ENCODE assay signal across 9 mouse cellular contexts in genomic region chr13:28690511-28691160, GRCm38 (mm10).
DNase-seq lines count a peak whose midpoint lies in the region; ATAC-seq and TF ChIP-seq lines count a peak whose summit lies in the region.
"Had no signal": no experiment of that assay in that cellular context is flagged by ENCODE, and none has a peak within 500 bp of the region (broad histone marks: within the 10 kb centered on the region; RNA-seq: fewer than 3 reads in every experiment).

No protein-coding gene starts in this region.

- WGBS in kidney, postnatal 0 days: 62% methylated on average over 5 of the region's 5 CpGs
- WGBS in forebrain, embryonic 15.5 days: 33% methylated on average over 5 of the region's 5 CpGs
- WGBS in neural tube, embryonic 11.5 days: 71% methylated on average over 5 of the region's 5 CpGs

- H3K4me1 ChIP-seq in kidney, postnatal 0 days (replicated peaks; ENCODE audit: insufficient read depth, low read length): no peaks in the 10 kb centered on the region
- peaks cover 24% of the 10 kb centered on the region for H3K4me1 ChIP-seq in forebrain, embryonic 15.5 days
- H3K4me1 ChIP-seq in neural tube, embryonic 11.5 days (ENCODE audit: control insufficient read depth, insufficient read depth, low read length): no peaks in the 10 kb centered on the region; the same call in 1 of the 2 replicates

- no peak overlapping the region for H3K4me3 ChIP-seq in kidney, postnatal 0 days (replicated peaks; ENCODE audit: low read depth, low read length)
- no peak overlapping the region for H3K4me3 ChIP-seq in forebrain, embryonic 15.5 days
- no peak overlapping the region for H3K4me3 ChIP-seq in neural tube, embryonic 11.5 days (ENCODE audit: low read depth, low read length)
- H3K4me3 ChIP-seq: erythroblast, embryonic 14.5 days had no signal

- H3K4me2 ChIP-seq in kidney, postnatal 0 days (ENCODE audit: low read length): no peak overlapping the region
- no peak overlapping the region for H3K4me2 ChIP-seq in forebrain, embryonic 15.5 days (replicated peaks)
- H3K4me2 ChIP-seq in neural tube, embryonic 11.5 days (ENCODE audit: low read depth): no peak overlapping the region

- H3K27ac ChIP-seq in kidney, postnatal 0 days: 0 out of 2 replicates have a peak overlapping the region, but pooled peaks have one; percentile 5
- peak overlapping the region; percentile 77 for H3K27ac ChIP-seq in forebrain, embryonic 15.5 days (replicated peaks)
- H3K27ac ChIP-seq in neural tube, embryonic 11.5 days (ENCODE audit: low read depth, low read length): no peak overlapping the region

- H3K27me3 ChIP-seq in kidney, postnatal 0 days (ENCODE audit: insufficient read depth, low read length): no peaks in the 10 kb centered on the region
- no peaks in the 10 kb centered on the region for H3K27me3 ChIP-seq in forebrain, embryonic 15.5 days
- H3K27me3 ChIP-seq in neural tube, embryonic 11.5 days (ENCODE audit: control insufficient read depth, insufficient read depth, low read length): no peaks in the 10 kb centered on the region

- H3K9me3 ChIP-seq in kidney, postnatal 0 days (replicated peaks; ENCODE audit: low read length): no peaks in the 10 kb centered on the region
- no peaks in the 10 kb centered on the region for H3K9me3 ChIP-seq in forebrain, embryonic 15.5 days
- H3K9me3 ChIP-seq in neural tube, embryonic 11.5 days (ENCODE audit: control insufficient read depth, low read length): no peaks in the 10 kb centered on the region

- H3K36me3 ChIP-seq in kidney, postnatal 0 days (ENCODE audit: insufficient read depth, low read length): no peaks in the 10 kb centered on the region
- H3K36me3 ChIP-seq in forebrain, embryonic 15.5 days: no peaks in the 10 kb centered on the region
- no peaks in the 10 kb centered on the region for H3K36me3 ChIP-seq in neural tube, embryonic 11.5 days (ENCODE audit: control insufficient read depth, insufficient read depth, low read length)

- ATAC-seq in kidney, postnatal 0 days (replicated peaks; ENCODE audit: low FRiP score, low read depth): no peak; the same call in 1 of the 2 replicates
- peak; percentile 88 for ATAC-seq in forebrain, embryonic 15.5 days (replicated peaks)
- ATAC-seq in neural tube, embryonic 11.5 days (ENCODE audit: insufficient read depth, low FRiP score, low TSS enrichment): no peak

- H3K9ac ChIP-seq in kidney, postnatal 0 days (ENCODE audit: low read depth, low read length): no peak overlapping the region
- H3K9ac ChIP-seq in forebrain, embryonic 15.5 days (replicated peaks): no peak overlapping the region
- no peak overlapping the region for H3K9ac ChIP-seq in neural tube, embryonic 11.5 days (ENCODE audit: low read length)

- TF ChIP-seq CTCF in kidney, postnatal 0 days (IDR thresholded peaks at IDR 0.05; ENCODE audit: low read depth): no peak

- peak; percentile 53 for DNase-seq in kidney, postnatal 0 days (ENCODE audit: low spot score)
- no peak for DNase-seq in kidney, postnatal 25 days
- DNase-seq in embryo, embryonic 11 days: peak; percentile 73
- peak; percentile 40 for DNase-seq in neural tube, embryonic 11.5 days (ENCODE audit: low spot score)
- no peak for DNase-seq in thymus, postnatal 4 days
- DNase-seq in urinary bladder, adult 2 months (ENCODE audit: low spot score): no peak
- no peak for DNase-seq in cerebellum, postnatal 4 days (ENCODE audit: low spot score in 2 of 2)

Comparison
In these comparisons a context has a peak if more than half of its experiments do, and no peak if none do; other contexts are left out.
1. DNase-seq: peak in kidney, postnatal 0 days (single experiment), embryo, embryonic 11 days (single experiment) and neural tube, embryonic 11.5 days (single experiment); none in kidney, postnatal 25 days (0 of 2), thymus, postnatal 4 days (single experiment), urinary bladder, adult 2 months (single experiment) and cerebellum, postnatal 4 days (0 of 2).